Mouse (Mus musculus) testis, adult 2 months (tissue): ENCODE data around the gene S100a13.

Source experiments
- CTCF ChIP-seq: fragments of 200-500 bp; IDR thresholded peaks from 2 replicates; pipeline ENCODE4 v1.5.1; 2012; ENCODE audit warnings: low read depth, mild to moderate bottlenecking, inconsistent platforms, low read length, moderate library complexity; ENCODE audit not compliant: control insufficient read depth, insufficient read depth, insufficient replicate concordance
- POLR2A ChIP-seq: fragments of 200-500 bp; IDR thresholded peaks from 2 replicates; pipeline ENCODE4 v1.6.1; 2012; ENCODE audit warnings: low read depth, mild to moderate bottlenecking, inconsistent platforms, low read length, moderate library complexity; ENCODE audit not compliant: control insufficient read depth

DNA sequence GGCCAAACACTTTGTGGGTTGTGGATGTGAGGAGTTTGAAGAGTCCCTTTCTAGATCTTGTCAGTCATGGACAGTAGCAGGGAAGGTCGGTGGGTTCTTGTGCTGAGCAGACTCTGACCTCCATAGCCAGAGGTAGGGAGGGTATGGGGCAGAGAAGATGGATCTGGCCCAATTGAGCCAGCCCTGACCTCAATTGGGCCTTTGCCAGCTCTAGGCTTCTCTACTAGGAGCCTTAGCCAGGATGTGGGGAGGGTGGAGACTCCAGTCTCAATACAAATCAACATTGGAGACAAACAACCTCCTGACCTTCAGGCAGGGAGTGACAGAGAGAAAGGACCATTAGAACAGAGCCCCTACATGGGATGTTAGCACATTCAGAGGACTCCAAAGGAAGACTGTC is 1.0 kb downstream of the S100a13 start:
- no peak for TF ChIP-seq CTCF
- TF ChIP-seq POLR2A: no peak
